Mouse (Mus musculus): ENCODE measurements around the gene H2-M10.1.
"Not testable (repeated sequence)": the region's sequence is repeated elsewhere in the genome, so short reads cannot be mapped to it uniquely, and the experiment has no call there.

H2-M10.1 gene

DNA sequence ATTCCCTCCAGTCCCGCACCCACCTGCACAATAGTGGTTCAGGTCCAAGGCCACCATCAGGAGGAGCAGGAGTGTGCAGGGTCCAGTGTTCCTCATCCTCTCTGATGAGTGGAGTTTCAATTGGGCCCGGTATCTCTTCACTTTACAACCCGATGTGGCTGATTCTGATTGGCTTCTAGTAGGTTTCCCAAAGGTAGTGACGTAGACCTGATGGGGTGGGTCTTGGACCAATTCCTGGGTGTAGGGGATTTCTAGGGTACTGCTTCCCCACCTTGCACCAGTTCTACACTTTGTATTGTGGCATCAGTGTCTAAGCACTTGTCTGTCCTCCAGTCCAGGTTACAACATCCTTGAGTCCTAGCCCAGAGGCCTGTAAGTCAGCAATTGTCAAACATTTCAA is at the start of gene H2-M10.1:
Gene H2-M10.1 (minus strand): TSS at position 101 of the 400 bp plus-strand sequence.
- DNase-seq = no peak

DNA sequence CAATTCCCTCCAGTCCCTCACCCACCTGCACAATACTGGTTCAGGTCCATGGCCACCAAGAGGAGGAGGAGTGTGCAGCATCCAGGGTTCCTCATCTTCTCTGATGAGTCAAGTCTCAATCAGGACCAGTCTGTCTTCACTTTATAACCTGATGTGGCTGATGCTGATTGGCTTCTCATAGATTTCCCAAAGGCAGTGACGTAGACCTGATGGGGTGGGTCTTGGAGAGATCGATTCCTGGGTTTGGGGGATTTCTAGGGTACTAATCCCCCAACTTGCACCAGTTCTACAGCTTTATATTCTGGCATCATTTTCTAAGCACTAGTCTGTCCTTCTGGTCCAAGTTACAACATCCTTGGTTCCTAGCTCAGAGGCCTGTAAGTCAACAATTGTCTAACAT is 42.4 kb upstream of the H2-M10.1 start, which contains the start of gene H2-M10.3:
Gene H2-M10.3 (minus strand): TSS at position 101 of the 400 bp plus-strand sequence.
- not testable (repeated sequence) for DNase-seq

DNA sequence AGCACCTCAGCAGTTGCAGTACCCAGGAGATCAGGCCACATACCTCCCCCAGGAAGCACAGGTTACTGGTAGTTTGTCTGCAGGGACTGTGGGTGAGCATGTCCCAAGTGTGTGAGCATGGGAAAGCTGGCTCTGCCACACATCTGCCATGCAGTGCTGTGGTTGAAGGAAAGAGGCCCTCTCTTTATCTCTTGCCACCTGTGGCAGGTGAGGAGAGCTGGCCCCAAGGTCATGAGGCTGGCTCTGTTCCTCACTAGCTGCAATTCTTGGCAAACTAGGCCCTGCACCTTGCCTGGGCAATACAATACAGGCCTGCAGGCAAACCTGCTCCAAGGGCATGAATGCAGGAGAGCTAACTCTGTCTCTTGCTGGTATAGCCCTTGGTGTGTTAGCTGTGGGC is 36.4 kb upstream of the H2-M10.1 start:
- DNase-seq = not testable (repeated sequence)

DNA sequence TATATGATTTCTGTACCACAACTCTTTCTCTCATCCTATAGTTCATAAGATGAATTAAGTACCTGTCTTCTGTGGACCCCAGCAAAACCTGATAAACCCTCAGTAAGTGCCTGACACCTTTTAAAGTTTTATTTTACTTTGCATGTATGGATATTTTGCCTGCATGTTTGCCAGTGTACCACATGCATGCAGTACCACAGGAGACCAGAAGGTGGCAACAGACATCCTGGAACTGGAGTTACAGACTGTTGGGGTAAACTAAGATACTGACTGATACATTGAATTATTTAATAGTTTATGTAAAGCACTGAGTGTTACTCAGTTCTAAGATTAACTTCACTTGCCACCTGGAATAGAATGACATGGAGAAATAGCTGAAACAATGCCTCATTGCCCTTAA is 31.6 kb upstream of the H2-M10.1 start:
- peak; percentile 51 to 54 for DNase-seq

GRCm38 (mm10) chr17:36355763-36356162 is 29.8 kb upstream of the H2-M10.1 start:
- no peak for DNase-seq

GRCm38 (mm10) chr17:36355343-36355742 is 29.4 kb upstream of the H2-M10.1 start:
- DNase-seq = peak; percentile 59 to 66

DNA sequence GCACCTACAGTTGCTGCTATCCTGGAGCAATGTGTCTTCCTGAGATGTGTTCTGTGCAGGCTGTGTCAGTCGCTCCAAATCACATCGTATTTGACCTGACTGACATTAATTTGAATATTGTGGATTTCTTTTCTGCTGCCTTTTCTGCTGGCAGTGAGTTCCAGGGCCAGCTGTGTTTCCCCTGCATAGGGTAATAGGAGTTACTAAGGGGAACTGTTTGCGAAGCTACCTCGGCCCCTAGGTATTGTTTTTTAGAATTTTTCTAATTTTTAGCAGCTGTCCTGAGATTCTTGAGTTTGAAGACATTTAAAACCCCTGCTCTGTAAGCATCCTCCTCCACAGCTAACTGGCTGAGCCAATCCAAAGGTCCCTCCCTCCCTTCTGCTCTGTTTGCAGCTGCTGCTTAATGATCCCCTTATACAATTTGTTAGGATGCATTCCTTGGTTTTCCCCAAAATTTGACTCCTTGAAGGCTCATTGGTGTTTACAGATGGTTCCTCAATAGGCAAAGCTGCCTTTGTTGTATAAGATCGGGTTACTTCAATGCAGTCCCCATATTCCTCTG is 10.2 kb downstream of the H2-M10.1 start:
- no peak for DNase-seq

DNA sequence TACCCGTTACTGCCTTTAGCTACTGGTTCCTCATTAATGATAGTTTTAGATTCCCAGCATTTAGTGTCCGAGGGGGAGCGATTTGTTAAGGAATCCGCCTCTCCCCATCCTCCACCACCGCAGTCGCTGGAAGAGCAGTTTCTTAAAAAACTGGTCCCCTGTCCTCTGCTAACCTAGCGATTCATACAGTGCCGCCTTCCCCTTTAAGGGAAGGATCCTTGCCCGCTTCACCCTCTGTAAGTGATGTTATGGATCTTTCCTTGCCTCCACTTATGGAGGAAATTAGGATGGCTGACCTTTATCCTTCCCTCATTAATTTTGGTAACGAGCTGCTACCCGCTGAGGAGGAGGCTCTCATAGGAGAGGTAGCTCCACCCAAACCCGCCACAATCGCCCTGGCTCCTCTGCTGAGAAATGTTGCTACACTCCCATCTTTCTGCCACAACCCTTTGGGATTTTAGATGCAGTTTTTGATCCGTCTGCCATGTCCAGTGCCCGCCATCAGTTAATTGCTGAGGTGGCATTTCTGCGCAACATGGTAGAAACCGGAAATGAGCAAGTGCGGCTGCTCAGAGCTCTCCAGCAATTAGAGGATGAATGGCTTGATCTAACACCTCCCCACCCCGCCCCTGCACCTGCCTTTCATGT is 10.8 kb downstream of the H2-M10.1 start:
- peak; percentile 85 to 90 for DNase-seq

- DNase-seq = peak; percentile 17 to 36
Observed at GRCm38 (mm10) chr17:36314511-36314910, 11.4 kb downstream of the H2-M10.1 start.

- DNase-seq = no peak
Observed at GRCm38 (mm10) chr17:36309293-36309692, 16.7 kb downstream of the H2-M10.1 start.

GRCm38 (mm10) chr17:36308855-36309254 is 17.1 kb downstream of the H2-M10.1 start:
- peak; percentile 80 to 86 for DNase-seq

DNA sequence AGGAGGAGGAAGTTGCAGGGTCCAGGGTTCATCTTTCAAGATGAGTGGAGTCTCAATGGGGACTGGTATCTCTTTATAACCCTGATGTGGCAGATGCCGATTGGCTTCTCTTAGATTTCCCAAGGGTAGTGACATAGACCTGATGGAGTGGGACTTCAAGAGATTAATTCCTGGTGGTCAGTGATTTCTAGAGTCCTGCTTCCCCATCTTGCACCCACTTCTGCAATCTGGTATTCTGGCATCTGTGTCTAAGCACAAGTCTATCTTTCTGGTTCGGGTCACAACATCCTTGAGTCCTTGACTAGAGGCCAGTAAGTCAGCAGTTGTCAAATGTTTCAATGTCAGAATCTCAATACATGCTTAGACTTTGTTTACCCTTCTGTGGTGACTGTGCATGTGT is 39.6 kb downstream of the H2-M10.1 start, which contains the start of gene H2-M10.2:
Gene H2-M10.2 (minus strand): TSS at position 101 of the 400 bp plus-strand sequence.
- no peak for DNase-seq

- no peak for DNase-seq
Observed at GRCm38 (mm10) chr17:36281521-36282245, 44.3 kb downstream of the H2-M10.1 start.

DNA sequence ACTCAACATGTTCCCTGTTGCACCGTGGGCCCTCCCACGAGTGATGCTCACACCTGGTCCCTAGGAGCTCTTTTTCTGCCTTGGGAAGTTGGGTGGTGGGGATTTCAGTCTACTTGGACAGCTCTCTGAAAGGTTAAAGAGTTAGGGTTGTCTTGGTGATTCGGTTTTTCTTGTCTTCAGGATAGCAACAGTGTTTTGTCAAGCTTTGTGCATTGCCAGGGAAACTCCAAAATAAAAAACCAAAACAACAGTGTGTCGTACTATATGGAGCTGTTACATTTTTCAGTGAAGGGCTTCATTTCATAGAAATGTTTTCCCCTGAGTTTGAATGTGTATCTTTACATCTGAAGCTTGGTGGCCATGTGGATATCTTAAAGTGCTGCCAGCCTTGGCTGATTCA is 51.2 kb downstream of the H2-M10.1 start:
- no peak for DNase-seq

DNA sequence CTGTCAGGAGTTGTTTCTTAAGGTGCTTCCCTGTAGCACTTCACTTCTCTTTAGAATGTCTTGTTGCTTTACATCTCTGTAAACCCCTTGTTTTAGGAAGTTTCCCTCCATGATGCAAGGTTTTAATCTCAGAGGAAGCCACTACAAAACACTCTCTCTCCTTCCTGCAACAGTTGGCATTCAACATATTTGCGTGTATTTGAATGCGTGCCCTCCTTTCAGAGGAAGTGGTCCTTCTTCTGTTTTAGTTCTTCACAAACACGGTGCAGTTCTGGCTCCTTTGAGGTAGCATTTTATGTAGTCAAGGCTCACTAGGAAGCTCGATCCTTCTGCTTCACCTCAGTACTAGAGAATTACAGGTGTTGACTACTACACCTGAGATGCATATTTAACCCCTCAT is 52.2 kb downstream of the H2-M10.1 start:
- DNase-seq = no peak
